Mouse (Mus musculus) forebrain, embryonic 14.5 days (tissue): ENCODE results near the gene Vps13d. TPM values are rescaled to one million over a fixed set of nuclear protein-coding genes. Genes with fewer than 3 reads are reported as not detected.

ENCODE experiments used
- ATAC-seq: fragments of 200-750 bp; cut with Nextera tagmentation; 2 replicates; pipeline ENCODE4 v1.8.0; 2017; ENCODE audit warnings: mild to moderate bottlenecking, moderate library complexity
- DNase-seq: peaks from one replicate; pipeline ENCODE4 v3.0.0-alpha.2; 2015; ENCODE audit warnings: low spot score
- H3K27ac ChIP-seq: fragments of 300-500 bp; sonication (generic); 2 replicates; pipeline ENCODE4 v1.5.1; 2014; ENCODE audit warnings: low read depth, mild to moderate bottlenecking, control low read depth, low read length, moderate library complexity
- H3K27me3 ChIP-seq: fragments of 300-500 bp; sonication (generic); replicated peaks from 2 replicates; pipeline ENCODE4 v1.6.1; 2014; ENCODE audit warnings: low read length, control low read depth, mixed read lengths; ENCODE audit not compliant: control insufficient read depth, insufficient read depth
- H3K36me3 ChIP-seq: fragments of 300-500 bp; sonication (generic); 2 replicates; pipeline ENCODE4 v1.6.1; 2014; ENCODE audit warnings: low read length, control low read depth; ENCODE audit not compliant: control insufficient read depth, insufficient read depth
- H3K4me1 ChIP-seq: fragments of 300-500 bp; sonication (generic); 2 replicates; pipeline ENCODE4 v1.6.1; 2014; ENCODE audit warnings: antibody characterized with exemption, low read length, control low read depth; ENCODE audit not compliant: control insufficient read depth, insufficient read depth
- H3K4me2 ChIP-seq: fragments of 300-500 bp; sonication (generic); 2 replicates; pipeline ENCODE4 v1.6.1; 2014; ENCODE audit warnings: mild to moderate bottlenecking, control low read depth, low read length
- H3K4me3 ChIP-seq: fragments of 300-500 bp; sonication (generic); 2 replicates; pipeline ENCODE4 v1.5.1; 2014; ENCODE audit warnings: low read depth, low read length, control low read depth
- H3K9ac ChIP-seq: fragments of 300-500 bp; sonication (generic); 2 replicates; pipeline ENCODE4 v1.6.1; 2014; ENCODE audit warnings: mild to moderate bottlenecking, low read length, control low read depth, moderate library complexity
- H3K9me3 ChIP-seq: fragments of 300-500 bp; sonication (generic); replicated peaks from 2 replicates; pipeline ENCODE4 v1.6.1; 2016; ENCODE audit warnings: low read length, control low read depth, mixed read lengths; ENCODE audit not compliant: control insufficient read depth
- WGBS: fragments of 180-500 bp; shearing (Covaris S2); extraction: QIAGEN DNeasy Blood & Tissue Kit; methylation state at CpG from one replicate; pipeline ENCODE4 v1.1.7; 2014; 5-methylcytosine and 5-hydroxymethylcytosine counted together
- polyA plus RNA-seq: library from polyadenylated mRNA; unstranded; fragments of >200 nt; fragmentation: Nextera tagmentation; extraction: Ambion mirVana; gene quantifications from 2 replicates; pipeline ENCODE4 v1.2.1, GENCODE M21; 2014

The Vps13d gene
- polyA plus RNA-seq, 1 experiment from 2014 or later: 9.0 TPM

DNA sequence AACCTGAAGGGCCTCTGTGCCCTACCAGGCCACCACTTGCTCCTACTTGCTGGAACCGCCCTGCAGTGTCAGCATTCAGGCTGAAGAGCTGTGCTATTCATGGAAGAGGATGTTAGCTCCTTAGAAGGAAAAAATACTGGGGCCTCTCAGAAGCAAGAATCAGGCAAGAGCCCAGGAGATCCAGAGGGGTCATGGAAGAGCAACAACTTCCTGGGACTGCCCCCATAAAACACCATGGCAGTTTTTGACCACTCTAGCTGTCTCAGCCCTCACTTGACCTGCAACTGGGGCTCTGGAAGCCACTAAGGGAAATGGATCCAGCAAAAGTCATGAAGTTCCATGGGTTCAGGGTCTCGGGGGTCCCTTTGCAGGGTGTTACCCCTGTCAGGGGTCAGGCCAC lies 20.6 kb upstream of the Vps13d start:
- DNase-seq: no peak
- Histone ChIP-seq H3K9me3 (no peaks in the 10 kb centered on the region), H3K27me3 (no peaks in the 10 kb centered on the region), H3K9ac (no peak overlapping the region), H3K4me3 (no peak overlapping the region), H3K27ac (no peak overlapping the region), H3K4me1 (no peaks in the 10 kb centered on the region), H3K36me3 (no peaks in the 10 kb centered on the region), H3K4me2 (no peak overlapping the region)
- no peak for ATAC-seq
- WGBS: 81% methylated on average over 2 of the region's 2 CpGs

DNA sequence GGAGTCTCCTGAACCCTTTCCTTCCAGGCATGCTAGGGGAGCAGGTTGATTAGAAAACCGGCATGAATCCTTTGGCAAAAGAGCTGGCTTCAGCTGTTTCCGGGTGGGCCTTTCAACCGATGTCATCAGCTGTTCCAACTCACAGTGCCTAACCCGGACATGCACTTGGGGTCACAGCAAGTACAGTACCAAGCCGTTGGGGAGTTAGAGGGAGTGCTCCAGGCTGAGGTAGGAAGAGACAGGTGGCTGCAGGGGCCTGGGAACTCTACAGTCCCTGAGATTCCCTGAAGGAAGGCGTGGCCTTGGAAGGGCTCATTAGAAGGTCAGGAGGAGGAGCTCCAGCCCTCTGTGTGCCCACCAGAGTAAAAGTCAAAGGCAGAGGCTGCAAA lies 20.0 kb upstream of the Vps13d start:
- DNase-seq (no peak), ATAC-seq (peak; percentile 42; the same call in 1 of the 2 replicates)
- H3K4me1 ChIP-seq: no peaks in the 10 kb centered on the region
- H3K9ac ChIP-seq: no peak overlapping the region
- H3K27me3 ChIP-seq: no peaks in the 10 kb centered on the region
- H3K36me3 ChIP-seq: no peaks in the 10 kb centered on the region
- no peak overlapping the region for H3K4me3 ChIP-seq
- H3K4me2 ChIP-seq: no peak overlapping the region
- WGBS: 57% methylated on average over 6 of the region's 6 CpGs
- H3K9me3 ChIP-seq: no peaks in the 10 kb centered on the region
- H3K27ac ChIP-seq: no peak overlapping the region

DNA sequence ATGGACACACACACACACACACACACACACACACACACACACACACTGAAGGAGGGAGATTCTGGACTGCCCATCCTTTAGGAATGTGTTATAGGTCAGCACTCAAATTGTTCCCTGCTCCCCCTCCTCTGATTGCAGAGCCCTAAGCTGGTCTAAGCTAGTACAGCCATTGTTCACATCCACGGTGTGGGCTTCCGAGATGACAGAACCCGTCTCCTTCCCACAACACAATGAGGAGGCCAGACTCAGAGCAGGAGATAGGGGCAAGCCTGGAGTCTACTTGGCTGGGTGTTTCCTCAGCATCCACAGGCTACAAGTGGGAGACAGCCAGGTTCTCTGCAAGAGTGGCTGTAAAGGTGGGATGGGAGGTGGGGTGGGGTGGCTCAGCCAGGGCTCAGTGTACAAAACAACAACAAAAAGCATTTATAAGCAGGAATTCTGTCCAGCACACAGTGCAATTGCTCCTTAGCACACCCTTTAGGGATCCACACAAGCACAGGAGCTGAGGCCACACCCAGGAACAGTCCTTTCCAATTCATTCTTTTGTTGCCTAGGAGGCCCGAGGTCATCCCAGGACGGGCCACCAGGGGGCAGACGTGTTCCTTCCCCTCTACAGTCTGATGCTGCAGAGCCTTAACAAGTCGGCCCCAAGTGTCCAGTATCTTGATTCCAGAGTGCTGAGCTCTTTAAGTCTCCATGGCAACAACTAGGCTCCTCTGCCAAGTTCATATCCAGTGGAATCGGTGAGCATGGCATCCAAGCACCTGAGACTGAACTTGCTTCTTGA lies 19.4 kb upstream of the Vps13d start:
- ATAC-seq (peak; percentile 86), DNase-seq (peak; percentile 79)
- WGBS: 32% methylated on average over 8 of the region's 8 CpGs
- no peak overlapping the region for H3K4me3 ChIP-seq
- no peaks in the 10 kb centered on the region for H3K36me3 ChIP-seq
- no peaks in the 10 kb centered on the region for H3K4me1 ChIP-seq
- H3K4me2 ChIP-seq: no peak overlapping the region
- no peaks in the 10 kb centered on the region for H3K27me3 ChIP-seq
- no peak overlapping the region for H3K27ac ChIP-seq
- no peaks in the 10 kb centered on the region for H3K9me3 ChIP-seq
- H3K9ac ChIP-seq: no peak overlapping the region

DNA sequence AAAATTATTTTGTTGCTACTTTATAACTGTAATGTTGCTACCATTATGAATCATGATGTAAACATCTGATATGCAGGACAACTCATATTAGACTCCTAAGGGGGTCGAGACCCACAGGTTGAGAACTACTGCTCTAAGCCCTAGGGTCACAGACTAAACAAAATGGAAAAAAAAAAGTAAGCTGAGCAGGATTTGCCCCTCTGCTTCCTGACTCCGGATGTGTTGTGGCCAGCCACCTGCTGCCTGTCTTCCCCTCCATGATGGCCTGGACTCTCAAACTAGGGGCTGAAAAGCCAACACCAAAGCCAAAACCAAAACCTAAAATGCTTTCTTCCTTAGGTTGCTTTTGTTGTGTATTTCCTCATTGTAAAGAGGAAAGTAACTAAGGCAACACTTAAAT lies 16.3 kb upstream of the Vps13d start:
- 80% methylated on average over 2 of the region's 2 CpGs for WGBS
- H3K4me2 ChIP-seq: no peak overlapping the region
- H3K36me3 ChIP-seq: no peaks in the 10 kb centered on the region
- no peak overlapping the region for H3K27ac ChIP-seq
- H3K4me1 ChIP-seq: no peaks in the 10 kb centered on the region
- no peak for DNase-seq
- no peak for ATAC-seq
- no peak overlapping the region for H3K4me3 ChIP-seq
- no peaks in the 10 kb centered on the region for H3K27me3 ChIP-seq
- H3K9ac ChIP-seq: no peak overlapping the region
- H3K9me3 ChIP-seq: no peaks in the 10 kb centered on the region

DNA sequence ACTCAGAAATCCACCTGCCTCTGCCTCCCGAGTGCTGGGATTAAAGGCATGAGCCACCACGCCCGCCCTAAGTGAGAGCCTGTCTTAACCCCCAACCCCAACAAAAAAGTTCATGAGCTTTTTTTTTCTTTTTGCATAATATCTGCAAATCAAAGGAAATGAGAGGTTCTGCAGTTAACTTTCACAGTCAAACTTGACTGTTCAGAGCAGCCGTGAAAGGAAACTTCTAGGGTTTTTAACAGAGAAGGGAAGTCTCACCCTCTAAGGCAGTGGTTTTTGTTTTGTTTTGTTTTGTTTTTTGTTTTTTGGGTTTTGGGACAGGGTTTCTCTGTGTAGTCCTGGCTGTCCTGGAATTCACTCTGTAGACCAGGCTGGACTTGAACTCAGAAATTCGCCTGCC lies 15.8 kb upstream of the Vps13d start:
- Histone ChIP-seq H3K36me3 (no peaks in the 10 kb centered on the region), H3K27ac (no peak overlapping the region), H3K4me3 (no peak overlapping the region), H3K27me3 (no peaks in the 10 kb centered on the region), H3K4me1 (no peaks in the 10 kb centered on the region), H3K4me2 (no peak overlapping the region), H3K9me3 (no peaks in the 10 kb centered on the region), H3K9ac (no peak overlapping the region)
- DNase-seq (no peak), ATAC-seq (no peak)
- 93% methylated on average over 5 of the region's 5 CpGs for WGBS

DNA sequence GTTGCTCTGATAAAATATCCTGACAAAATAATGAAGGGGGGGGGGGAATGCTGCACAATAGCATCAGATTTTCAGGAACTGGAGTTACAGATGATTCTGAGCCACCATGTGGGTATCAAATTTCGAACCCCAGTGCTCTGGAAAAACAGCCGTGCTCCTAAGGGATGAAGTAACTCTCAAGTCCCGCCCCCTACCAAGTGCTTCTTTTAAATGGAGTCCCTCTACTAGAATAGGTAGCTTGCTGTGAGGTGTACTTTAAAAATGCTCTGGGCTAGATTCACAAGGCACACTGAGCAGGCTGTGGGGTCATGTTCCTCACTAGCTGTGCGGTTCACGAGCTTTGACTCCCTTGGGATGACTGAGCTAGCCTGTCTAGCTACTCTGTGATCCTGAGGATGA lies 14.9 kb upstream of the Vps13d start:
- H3K27ac ChIP-seq: no peak overlapping the region

DNA sequence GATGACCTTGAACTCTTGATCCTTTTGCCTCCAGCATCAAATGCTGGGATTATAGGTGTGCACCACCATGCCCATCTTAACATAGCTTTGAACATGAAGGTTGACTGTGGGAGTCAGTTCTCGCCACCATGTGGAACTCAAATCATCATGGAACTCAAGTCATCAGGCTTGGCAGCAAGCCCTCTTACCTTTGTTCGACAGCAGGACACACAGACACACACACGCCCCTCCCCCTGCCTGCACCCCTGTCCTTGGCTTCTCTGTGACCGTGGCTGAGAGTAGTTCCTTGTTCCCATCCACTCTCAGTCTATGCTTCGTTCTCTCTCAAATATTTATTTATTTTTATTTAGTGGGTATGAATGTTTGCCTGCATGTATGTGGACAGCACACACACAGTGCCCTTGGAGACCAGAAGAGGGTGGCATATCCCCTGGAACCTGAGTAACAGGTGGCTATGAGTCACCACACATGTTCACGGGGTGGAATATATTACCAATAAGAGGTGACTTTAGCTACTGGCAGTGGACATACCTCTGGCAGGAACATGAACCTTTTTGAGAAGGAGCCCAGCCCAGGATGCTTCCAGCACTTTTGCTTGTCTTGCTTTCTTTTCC lies 14.4 kb upstream of the Vps13d start:
- H3K4me1 ChIP-seq: no peaks in the 10 kb centered on the region
- H3K4me3 ChIP-seq: no peak overlapping the region
- no peaks in the 10 kb centered on the region for H3K9me3 ChIP-seq
- DNase-seq (no peak), ATAC-seq (no peak)
- H3K27me3 ChIP-seq: no peaks in the 10 kb centered on the region
- WGBS: 74% methylated on average over 6 of the region's 6 CpGs
- H3K27ac ChIP-seq: no peak overlapping the region
- H3K4me2 ChIP-seq: no peak overlapping the region
- H3K36me3 ChIP-seq: no peaks in the 10 kb centered on the region
- H3K9ac ChIP-seq: no peak overlapping the region

More for the DNA sequence above, 14.9 kb upstream of the Vps13d start:
- no peaks in the 10 kb centered on the region for H3K36me3 ChIP-seq
- H3K9ac ChIP-seq: no peak overlapping the region
- H3K27me3 ChIP-seq: no peaks in the 10 kb centered on the region
- no peaks in the 10 kb centered on the region for H3K9me3 ChIP-seq
- WGBS: 27% methylated on average over 5 of the region's 5 CpGs
- DNase-seq (no peak), ATAC-seq (no peak)
- H3K4me2 ChIP-seq: no peak overlapping the region
- no peaks in the 10 kb centered on the region for H3K4me1 ChIP-seq
- no peak overlapping the region for H3K4me3 ChIP-seq

DNA sequence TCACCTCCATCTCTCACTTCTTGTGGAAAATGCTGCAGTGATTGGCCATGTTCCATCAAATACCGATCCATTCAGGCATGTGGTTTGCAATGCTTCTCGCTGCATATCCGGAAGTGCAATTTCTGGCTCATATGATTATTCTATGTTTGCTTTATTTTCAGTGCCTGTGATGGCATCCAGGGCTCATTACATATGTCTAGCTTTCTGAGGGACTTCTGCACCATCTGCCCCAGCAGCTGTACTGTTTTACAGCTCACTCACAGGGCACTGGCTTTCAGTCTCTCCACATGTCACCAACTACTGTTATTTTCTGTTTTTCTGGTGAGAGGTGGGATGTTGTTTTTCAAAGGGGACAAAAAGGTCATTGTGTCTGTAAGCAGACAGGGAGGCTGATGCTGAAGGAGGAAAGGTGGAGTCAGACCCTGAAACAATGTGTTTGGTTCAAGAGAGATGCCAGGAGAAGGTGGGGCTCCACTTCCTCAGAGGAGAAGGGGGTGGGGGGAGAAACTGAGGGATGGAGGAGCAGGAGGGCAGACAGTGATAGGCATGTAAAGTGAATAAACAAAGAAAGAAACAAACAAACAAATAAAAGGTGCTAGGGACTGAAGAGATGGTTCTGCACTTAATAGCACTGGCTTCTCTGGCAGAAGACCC lies 13.0 kb upstream of the Vps13d start:
- peak; percentile 71; the same call in 1 of the 2 replicates for ATAC-seq

DNA sequence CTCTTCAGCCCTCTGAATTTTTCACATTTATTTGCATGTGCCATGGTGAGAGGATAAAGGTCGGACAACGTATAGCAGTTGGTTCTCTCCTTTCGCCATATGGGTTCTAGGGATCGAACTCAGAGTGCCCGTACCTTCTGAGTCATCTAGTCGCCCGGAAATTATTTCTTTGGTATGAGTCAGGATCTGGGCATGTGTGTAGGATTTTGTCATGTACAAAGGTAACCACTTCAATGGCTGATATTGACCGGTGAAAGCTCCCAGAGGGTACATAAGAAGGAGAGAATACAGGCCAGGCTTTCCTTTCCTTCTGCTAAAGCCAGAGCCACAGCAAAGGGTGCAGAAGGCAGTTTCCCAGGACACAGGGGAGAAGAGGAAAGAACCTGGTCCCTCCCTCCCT lies 10.0 kb upstream of the Vps13d start:
- H3K4me2 ChIP-seq: no peak overlapping the region

More for the DNA sequence above, 13.0 kb upstream of the Vps13d start:
- H3K27me3 ChIP-seq: no peaks in the 10 kb centered on the region
- H3K4me3 ChIP-seq: no peak overlapping the region
- peak; percentile 64 for DNase-seq
- WGBS: 62% methylated on average over 3 of the region's 3 CpGs
- no peaks in the 10 kb centered on the region for H3K36me3 ChIP-seq
- H3K4me1 ChIP-seq: no peaks in the 10 kb centered on the region
- no peak overlapping the region for H3K4me2 ChIP-seq
- H3K9me3 ChIP-seq: no peaks in the 10 kb centered on the region
- no peak overlapping the region for H3K9ac ChIP-seq
- H3K27ac ChIP-seq: no peak overlapping the region

More for the DNA sequence above, 10.0 kb upstream of the Vps13d start:
- Histone ChIP-seq H3K4me1 (no peaks in the 10 kb centered on the region), H3K4me3 (no peak overlapping the region), H3K9ac (no peak overlapping the region), H3K27ac (no peak overlapping the region), H3K27me3 (no peaks in the 10 kb centered on the region), H3K9me3 (no peaks in the 10 kb centered on the region), H3K36me3 (no peaks in the 10 kb centered on the region)
- ATAC-seq: no peak
- no peak for DNase-seq
- WGBS: 91% methylated on average over 8 of the region's 8 CpGs
